Mouse (Mus musculus): ENCODE data around the gene Pde3a.
"Not testable (repeated sequence)": the region's sequence is repeated elsewhere in the genome, so short reads cannot be mapped to it uniquely, and the experiment has no call there.

Pde3a gene

DNA sequence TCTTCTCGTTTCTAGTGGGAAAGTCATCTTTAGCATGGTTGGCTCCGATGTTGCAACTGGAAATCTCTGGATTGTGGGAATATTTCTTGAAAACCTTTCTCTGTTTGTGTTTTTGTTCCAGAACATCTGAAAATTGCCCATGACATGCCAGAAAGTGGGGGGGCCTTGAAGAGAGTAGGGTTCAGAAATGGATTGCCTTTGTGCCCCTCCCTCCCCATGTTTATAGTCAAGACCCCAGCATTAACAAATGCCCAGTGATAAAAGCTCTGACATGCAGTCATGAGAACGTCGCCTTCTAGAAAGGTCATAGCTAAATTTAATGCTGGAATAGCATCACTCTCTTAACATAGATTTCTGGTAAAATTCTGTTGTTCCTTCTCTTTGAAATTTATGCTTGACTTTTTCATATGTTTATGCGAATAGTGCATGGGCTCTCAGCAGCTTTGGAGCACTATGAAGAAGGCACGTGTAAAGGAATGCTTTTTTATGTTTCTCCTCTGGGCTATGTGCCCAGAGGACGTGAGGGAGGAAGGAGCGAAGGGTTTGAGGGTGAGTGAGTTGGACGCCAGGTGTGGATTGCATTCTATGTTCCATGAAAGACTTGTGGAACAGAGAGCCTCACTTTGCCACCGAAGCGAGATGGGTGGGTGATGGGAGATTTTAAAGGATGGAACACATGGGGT, 19.0 kb downstream of the Pde3a start:
- DNase-seq (ENCODE audit: low spot score), result no peak

- no peak for DNase-seq (ENCODE audit: low spot score)
Observed at GRCm38 (mm10) chr6:141268871-141269270, 19.8 kb downstream of the Pde3a start.

DNA sequence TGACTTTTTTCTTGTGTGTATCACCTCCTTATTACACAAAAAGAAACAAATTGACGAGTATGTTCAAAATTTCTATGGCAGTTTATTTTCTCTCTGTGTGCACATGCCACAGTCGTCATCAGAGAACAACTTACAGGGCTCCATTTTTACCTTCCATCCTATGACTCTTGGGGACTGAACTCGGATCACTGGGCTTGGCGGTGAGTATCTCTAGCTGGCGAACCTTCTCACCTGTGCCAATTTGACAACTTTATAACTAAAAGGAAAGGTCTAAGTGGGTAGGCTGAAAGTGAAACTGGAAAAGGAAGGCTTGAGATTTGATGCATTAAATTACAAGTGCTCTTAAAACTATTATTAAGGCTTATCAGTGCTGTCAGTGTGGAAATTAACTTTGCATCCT, 22.1 kb downstream of the Pde3a start:
- DNase-seq (ENCODE audit: low spot score), result no peak

DNA sequence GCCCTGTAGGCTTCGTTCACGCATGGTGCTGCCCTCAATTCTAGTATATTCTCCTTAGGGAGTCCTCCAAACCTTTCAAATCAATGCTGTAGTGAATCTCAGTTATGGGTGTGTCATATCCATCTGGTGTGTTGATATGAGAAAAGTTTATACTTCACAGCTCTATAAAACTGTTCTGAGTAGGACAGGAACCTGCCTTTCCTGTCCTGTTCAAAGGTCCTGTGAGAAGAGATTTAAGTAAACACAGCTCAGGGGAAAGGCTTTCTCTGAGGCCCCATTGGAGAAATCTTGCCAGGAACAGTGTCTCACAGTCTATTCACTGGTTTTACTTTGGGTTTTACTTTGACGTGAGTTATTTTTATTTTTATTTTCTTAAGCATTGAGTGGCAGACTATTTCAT, 22.5 kb downstream of the Pde3a start:
- DNase-seq (ENCODE audit: low spot score), result no peak

GRCm38 (mm10) chr6:141273685-141274084, 24.6 kb downstream of the Pde3a start:
- DNase-seq (ENCODE audit: low spot score), result no peak

GRCm38 (mm10) chr6:141281685-141282084, 32.6 kb downstream of the Pde3a start:
- DNase-seq (ENCODE audit: low spot score), result no peak

DNA sequence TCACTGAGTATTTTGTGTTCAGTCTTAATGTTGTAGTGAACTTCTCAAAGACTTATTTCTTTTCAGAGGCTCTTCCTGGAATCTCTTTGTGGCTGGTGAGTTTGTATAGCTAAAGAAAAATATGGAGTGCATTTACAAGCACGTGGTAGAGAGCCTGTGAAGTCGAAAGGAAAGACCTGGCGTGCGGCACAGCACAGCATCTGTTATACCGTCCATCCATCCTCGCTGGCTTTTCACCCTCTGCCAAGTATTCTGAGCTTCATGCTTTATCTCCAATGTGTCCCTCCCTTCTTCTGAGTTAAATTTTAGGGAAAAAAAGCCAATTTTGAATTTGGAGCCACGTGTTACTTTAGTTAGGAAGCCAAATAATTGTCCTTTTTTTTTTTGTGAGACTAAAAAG, 33.7 kb downstream of the Pde3a start:
- no peak for DNase-seq (ENCODE audit: low spot score)

- no peak for DNase-seq (ENCODE audit: low spot score)
Observed at GRCm38 (mm10) chr6:141291195-141291594, 42.1 kb downstream of the Pde3a start.

DNA sequence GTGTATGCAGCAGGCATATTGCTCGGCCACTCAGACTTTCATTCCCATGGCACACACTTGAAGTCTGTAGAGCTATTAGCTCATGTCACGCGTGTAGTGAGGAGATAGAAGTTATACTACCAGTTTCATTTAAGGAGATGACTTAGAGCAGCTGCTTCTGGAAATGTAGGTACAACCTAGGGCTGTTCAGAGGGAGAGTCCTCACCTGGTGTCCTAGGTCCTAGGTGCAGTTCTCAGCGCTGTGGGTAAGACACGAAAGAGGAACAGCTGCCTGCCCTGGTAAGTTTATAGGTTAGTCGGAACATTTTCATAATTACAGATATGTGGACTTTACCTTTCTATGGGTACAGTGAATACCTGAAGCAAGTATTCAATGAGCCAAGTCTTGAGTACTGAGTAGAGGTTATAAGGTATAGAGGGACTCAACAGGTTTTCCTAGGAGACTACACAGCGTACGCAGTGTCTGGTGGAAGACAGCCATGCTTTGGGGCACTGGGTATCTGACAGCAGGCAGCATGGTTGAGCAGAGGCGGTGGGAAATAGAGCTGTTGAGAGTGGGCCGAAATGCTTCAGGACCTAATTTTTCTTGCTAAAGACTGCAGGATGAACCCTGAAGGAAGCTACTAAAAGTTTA, 43.9 kb downstream of the Pde3a start:
- DNase-seq (ENCODE audit: low spot score), result no peak

GRCm38 (mm10) chr6:141293460-141293853, 44.4 kb downstream of the Pde3a start:
- no peak for DNase-seq (ENCODE audit: low spot score)

DNA sequence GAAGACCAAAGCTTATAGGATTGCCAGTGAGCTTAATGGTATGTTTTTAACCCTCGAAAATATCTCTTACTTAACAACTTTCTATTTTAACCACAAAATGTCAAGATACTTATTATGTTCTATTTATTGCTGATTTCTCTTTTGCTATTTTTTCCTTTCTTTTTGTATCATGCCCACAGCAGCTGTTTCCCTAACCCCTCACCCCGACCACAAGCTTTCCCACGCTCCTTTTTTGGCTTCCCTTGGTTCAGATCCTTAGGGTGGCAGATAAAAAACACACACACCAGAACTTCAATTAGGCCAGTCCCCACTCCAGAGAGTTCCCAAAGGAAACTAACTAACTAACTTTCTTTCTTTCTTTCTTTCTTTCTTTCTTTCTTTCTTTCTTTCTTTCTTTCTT, 46.2 kb downstream of the Pde3a start:
- no peak for DNase-seq (ENCODE audit: low spot score)

- no peak for DNase-seq (ENCODE audit: low spot score)
Observed at GRCm38 (mm10) chr6:141301750-141302748, 53.0 kb downstream of the Pde3a start.

DNA sequence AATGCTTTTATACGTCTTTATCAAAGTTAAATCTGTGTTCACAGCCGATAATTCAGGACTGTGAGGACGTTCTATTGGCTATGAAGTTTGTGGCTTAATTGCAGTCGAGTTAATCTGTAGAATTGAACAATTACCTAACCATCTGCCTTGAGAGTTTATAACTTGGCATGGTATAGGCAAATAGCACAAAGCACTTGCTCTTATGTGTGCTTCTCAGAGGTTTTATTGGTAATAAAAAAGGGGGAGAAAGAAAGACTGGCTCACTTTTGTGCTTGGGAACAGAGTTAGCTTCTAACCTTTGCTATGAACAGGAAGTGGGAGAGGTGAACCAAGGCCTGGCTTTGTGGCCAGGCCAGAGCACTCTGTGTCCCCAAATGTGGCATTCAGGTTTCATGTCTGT, 53.8 kb downstream of the Pde3a start:
- no peak for DNase-seq (ENCODE audit: low spot score)

- no peak for DNase-seq (ENCODE audit: low spot score)
Observed at GRCm38 (mm10) chr6:141307326-141307725, 58.3 kb downstream of the Pde3a start.

DNA sequence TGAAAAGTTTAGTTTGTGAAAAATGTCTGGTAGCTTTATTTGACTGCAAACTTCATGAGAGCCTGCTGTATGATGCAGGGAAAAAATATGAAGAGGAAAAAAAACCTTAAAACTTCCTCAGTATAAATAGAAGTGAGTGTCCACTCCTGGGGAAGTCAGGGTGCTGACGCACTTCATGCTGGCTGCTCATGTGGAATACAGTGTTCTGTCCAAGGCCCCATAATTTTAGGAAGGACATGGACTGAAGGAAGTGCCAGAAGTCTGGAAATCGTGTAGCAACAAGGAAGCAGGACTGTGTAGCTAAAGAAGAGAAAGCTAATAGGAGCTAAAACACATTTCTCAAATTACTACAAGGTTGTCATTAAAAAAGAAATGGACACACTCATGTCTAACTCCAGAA, 59.4 kb downstream of the Pde3a start:
- no peak for DNase-seq (ENCODE audit: low spot score)

DNA sequence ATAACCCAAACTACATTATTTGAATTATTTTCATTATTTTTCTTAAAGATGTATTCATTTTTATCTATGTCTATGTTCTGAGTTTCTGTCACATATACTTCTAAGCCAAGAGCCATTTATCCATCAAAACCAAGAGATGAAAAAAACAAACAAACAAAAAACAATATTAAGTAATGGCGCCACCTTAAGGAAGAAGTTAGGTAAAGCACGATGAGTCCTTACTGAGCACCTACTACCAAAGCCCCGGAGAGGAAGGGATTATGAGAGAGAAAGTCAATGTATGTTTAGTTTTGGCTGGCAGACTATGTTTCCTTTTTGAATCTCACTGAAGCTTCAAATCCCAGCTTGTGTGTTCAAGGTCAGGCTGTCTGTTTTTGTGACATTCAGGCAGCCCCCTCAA, 60.8 kb downstream of the Pde3a start:
- DNase-seq (ENCODE audit: low spot score), result no peak

GRCm38 (mm10) chr6:141310351-141310750, 61.3 kb downstream of the Pde3a start:
- no peak for DNase-seq (ENCODE audit: low spot score)

- DNase-seq (ENCODE audit: low spot score), result no peak
Observed at GRCm38 (mm10) chr6:141311615-141312014, 62.5 kb downstream of the Pde3a start.

- DNase-seq (ENCODE audit: low spot score), result no peak
Observed at GRCm38 (mm10) chr6:141313112-141313511, 64.0 kb downstream of the Pde3a start.

GRCm38 (mm10) chr6:141318440-141318839, 69.4 kb downstream of the Pde3a start:
- no peak for DNase-seq (ENCODE audit: low spot score)

DNA sequence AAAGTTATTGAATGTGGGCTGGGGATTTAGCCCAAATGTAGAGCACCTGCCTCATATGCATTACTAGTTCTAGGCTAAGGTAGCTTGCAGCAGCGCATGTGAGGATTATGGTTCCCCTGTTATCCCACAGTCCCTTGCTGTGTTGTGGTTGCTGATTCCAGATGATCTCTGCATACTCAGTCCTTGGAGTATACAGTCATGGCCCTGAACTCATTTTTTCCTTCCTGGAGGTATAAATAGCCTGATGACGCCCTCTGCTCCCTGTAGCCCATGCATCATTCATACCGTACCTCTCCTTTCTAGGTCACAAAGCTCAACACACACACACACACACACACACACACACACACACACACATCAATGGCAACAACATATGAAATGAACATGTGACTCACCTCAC, 72.2 kb downstream of the Pde3a start:
- no peak for DNase-seq (ENCODE audit: low spot score)

- no peak for DNase-seq (ENCODE audit: low spot score)
Observed at GRCm38 (mm10) chr6:141322961-141323360, 73.9 kb downstream of the Pde3a start.

DNA sequence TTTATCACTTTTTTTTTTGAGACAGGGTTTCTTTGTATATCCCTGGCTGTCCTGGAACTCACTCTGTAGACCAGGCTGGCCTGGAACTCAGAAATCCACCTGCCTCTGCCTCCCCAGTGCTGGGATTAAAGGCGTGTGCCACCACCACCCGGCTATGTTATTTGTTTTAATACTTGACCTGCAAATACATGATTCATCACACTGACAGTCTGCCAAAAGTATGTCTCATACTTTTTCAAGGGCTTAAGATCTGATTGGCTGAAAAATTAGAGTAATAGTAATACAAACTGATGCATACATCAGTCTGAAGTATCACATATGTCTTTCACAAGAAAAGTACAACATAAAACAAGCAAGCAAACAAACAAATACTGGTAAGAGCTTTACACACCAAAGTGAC, 78.1 kb downstream of the Pde3a start:
- not testable (repeated sequence) for DNase-seq (ENCODE audit: low spot score)
